Mouse (Mus musculus) spleen, adult 2 months (tissue): ENCODE measurements around the gene Slc20a1.

ENCODE experiments used
- CTCF ChIP-seq: fragments of 200-500 bp; IDR thresholded peaks from 2 replicates; pipeline ENCODE4 v1.5.1; 2011; ENCODE audit warnings: mild to moderate bottlenecking, inconsistent platforms; ENCODE audit not compliant: insufficient read depth, insufficient read length, insufficient replicate concordance; ENCODE audit errors: extremely low read depth
- POLR2A ChIP-seq: fragments of 200-500 bp; IDR thresholded peaks from 2 replicates; pipeline ENCODE4 v1.6.1; 2011; ENCODE audit warnings: low read depth, low read length, inconsistent platforms

DNA sequence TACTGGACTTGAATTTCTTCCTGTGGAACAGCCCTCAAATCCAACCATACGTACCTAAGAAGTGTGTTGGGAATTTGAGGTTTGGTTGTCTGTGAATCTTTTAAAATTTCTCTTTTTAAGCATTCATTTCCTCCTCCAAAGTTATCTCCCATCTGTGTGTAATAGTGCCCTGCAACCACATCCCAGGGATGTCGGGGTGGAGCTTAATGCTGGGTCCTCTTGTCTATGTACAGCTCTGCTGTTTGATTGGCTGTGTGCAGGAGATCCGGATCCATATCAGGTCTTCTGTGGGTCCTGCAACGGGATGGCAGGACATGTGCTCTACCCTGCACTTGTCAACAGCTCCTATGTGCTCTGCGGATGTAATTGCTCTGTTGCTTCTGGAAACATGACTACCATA, 33.7 kb upstream of the Slc20a1 start:
- no peak for TF ChIP-seq CTCF
- TF ChIP-seq POLR2A: no peak
